Mouse (Mus musculus) bone marrow, adult 2 months (tissue): ENCODE measurements around the gene Zdhhc24. TPM values are rescaled to one million over a fixed set of nuclear protein-coding genes. Genes with fewer than 3 reads are reported as not detected.
"Not testable (repeated sequence)": the region's sequence is repeated elsewhere in the genome, so short reads cannot be mapped to it uniquely, and the experiment has no call there.

Source experiments
- H3K27ac ChIP-seq: fragments of 200-500 bp; 2 replicates; pipeline ENCODE4 v1.5.1; 2012; ENCODE audit warnings: low read depth, mild to moderate bottlenecking, control low read depth, inconsistent platforms, low read length; ENCODE audit not compliant: control insufficient read depth, poor library complexity, insufficient read depth
- H3K4me1 ChIP-seq: fragments of 200-500 bp; 2 replicates; pipeline ENCODE4 v1.6.1; 2011; ENCODE audit warnings: low read length; ENCODE audit not compliant: control insufficient read depth, insufficient read depth
- H3K4me3 ChIP-seq: fragments of 200-500 bp; replicated peaks from 2 replicates; pipeline ENCODE3; 2011; ENCODE audit warnings: mild to moderate bottlenecking, low read depth, low read length, control low read depth; ENCODE audit not compliant: control insufficient read depth
- CTCF ChIP-seq: fragments of 200-500 bp; IDR thresholded peaks from 2 replicates; pipeline ENCODE4 v1.5.1; 2011; ENCODE audit warnings: low read length, control low read depth; ENCODE audit not compliant: control insufficient read depth, insufficient read depth
- POLR2A ChIP-seq: fragments of 200-500 bp; IDR thresholded peaks from 2 replicates; pipeline ENCODE4 v1.6.1; 2011; ENCODE audit warnings: low read depth, mild to moderate bottlenecking, control low read depth, low read length, borderline replicate concordance; ENCODE audit not compliant: control insufficient read depth
- WGBS: fragments of 180-500 bp; shearing (Covaris S2); methylation state at CpG from one replicate; pipeline ENCODE4 v1.1.7; 2018; 5-methylcytosine and 5-hydroxymethylcytosine counted together
- polyA plus RNA-seq: library from polyadenylated mRNA; stranded (reverse); fragments of >200 nt; gene quantifications from 2 replicates; pipeline ENCODE4 v1.2.4, GENCODE M21; 2011; ENCODE audit warnings: low replicate concordance; ENCODE audit not compliant: missing spikeins, insufficient read depth, insufficient read length

Gene Zdhhc24
- polyA plus RNA-seq, 1 experiment, result 11.0 TPM

DNA sequence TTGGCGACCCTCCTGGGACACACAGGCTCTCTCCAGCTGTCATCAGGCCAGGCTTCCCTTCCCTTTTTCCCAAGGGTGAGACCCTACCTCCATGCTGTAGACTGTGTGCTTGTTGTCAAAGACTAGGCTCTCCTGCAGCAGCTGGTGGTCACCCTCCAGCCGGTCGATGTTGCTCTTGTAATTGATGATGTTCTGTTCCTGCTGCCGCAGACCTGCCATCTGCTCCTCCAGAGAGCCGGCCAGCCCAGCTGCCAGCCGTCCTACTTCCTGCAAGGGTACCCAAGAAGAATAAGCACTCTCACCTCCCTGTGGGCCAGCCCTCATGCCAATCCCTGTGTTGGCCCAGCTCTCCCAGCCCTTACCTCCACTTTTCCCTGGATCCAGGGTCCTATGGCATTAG is 15.4 kb upstream of the Zdhhc24 start:
- H3K4me1 ChIP-seq, result no peaks in the 10 kb centered on the region; the same call in 1 of the 2 replicates
- TF ChIP-seq CTCF (no peak), POLR2A (no peak)
- no peak overlapping the region for H3K4me3 ChIP-seq
- 63% methylated on average over 6 of the region's 6 CpGs for WGBS
- H3K27ac ChIP-seq, result no peak overlapping the region

DNA sequence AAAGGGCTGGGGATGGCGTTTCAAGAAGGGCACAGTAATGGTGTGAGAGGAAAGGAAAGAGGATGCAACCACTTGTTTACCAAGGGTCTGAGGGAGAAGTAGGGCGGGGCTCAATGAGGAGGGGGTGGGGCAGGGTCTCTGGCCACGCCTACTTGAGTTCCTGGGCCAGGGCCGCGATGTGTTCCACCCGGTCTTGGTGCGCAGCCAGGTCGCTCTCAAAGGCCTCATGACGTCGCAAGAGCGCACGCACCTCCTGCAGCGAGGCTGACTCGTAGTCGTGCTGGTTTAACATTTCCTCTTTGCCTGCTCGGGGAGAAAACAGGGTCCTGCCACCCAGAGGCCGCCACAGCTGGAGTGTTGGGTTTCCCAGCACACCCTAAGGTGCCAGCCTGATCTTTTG is 13.3 kb upstream of the Zdhhc24 start:
- H3K4me3 ChIP-seq, result no peak overlapping the region
- no peaks in the 10 kb centered on the region for H3K4me1 ChIP-seq
- TF ChIP-seq CTCF (no peak), POLR2A (no peak)
- 2% methylated on average over 17 of the region's 17 CpGs for WGBS
- H3K27ac ChIP-seq, result no peak overlapping the region

DNA sequence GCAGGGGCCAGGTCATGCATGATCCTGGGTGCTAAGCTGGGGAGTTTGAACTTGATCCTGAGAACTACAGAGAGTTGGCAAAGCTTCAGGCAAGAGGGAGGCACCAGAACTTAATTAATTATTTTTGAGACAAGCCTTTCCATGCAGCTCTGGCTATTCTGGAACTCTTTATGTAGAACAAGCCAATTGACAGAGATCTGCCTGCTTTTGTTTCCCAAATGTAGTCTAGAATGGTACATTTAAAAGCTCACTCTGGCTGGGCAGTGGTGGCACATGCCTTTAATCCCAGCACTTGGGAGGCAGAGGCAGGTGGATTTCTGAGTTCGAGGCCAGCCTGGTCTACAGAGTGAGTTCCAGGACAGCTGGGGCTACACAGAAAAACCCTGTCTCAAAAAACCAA is 3.9 kb upstream of the Zdhhc24 start:
- not testable (repeated sequence) for H3K4me3 ChIP-seq, H3K27ac ChIP-seq, H3K4me1 ChIP-seq
- 77% methylated on average over 1 of the region's 1 CpGs for WGBS

DNA sequence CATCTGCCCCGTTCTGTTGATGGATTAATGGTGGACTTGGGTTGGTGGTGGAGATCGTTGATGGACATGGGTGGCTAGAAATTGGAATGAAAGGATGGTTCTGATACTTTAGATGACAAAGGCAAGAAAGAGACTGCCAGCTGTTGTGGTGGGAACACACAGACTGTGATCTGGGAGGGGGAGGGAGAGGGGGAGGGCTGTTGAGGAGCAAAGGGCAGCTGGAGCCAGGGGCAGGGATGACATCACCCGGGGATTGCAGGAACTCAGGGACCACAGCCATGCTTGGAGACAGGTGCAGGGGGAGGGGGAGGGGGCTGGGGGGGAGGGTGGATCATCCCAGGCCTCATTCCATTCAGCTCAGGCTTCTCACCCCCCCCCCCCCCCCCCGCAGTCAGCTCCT is 2.2 kb upstream of the Zdhhc24 start:
- TF ChIP-seq CTCF (no peak), POLR2A (no peak)
- Histone ChIP-seq H3K27ac (no peak overlapping the region), H3K4me1 (peaks cover 1% of the 10 kb centered on the region; the same call in 1 of the 2 replicates), H3K4me3 (no peak overlapping the region)
- 54% methylated on average over 4 of the region's 4 CpGs for WGBS

DNA sequence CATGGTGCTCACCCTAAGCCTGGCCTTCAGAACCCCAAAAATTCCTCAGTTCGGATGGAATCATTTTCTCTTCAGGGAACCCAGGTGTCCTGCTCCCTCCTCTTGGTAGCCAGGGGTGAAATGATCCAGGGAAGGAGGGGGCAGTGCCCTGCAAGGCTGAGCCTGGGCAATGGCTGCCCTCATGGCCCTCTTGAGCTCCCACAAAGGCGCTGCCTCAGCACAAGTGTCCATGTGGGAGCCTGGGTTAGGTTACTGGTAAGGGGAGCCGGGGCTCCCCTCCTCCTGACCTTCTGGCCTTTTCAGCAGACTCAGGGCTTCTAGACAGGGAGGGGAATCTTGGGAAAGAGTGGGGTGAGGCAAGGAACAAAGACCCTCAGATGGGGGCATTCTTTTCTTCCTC is 1.7 kb upstream of the Zdhhc24 start:
- 79% methylated on average over 3 of the region's 3 CpGs for WGBS
- peaks cover 1% of the 10 kb centered on the region; the same call in 1 of the 2 replicates for H3K4me1 ChIP-seq
- H3K4me3 ChIP-seq, result no peak overlapping the region
- no peak overlapping the region for H3K27ac ChIP-seq
- TF ChIP-seq POLR2A (no peak), CTCF (no peak)

DNA sequence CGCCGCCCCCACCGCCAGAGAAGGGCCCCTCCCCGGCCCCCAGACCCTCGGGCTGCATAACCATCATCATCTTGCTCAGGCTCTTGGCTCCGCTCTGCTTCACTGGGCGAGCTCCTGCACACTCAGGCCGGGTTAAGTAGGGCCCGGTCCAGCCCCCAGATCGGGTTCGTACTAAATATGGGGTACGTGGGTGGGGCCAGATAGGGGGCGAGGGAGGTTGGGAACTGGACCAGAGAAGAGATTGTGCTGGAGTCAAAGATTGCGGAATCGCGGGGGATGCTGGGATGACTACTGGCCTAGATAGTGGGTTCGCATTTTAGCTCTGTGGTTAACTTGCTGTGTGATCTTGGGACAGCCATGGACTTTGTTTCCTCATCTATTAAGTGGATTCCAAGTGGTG is 683 bp upstream of the Zdhhc24 start, which contains the start of gene Actn3:
TSS of gene Actn3 (minus strand) at position 125 of the 400 bp plus-strand sequence.
- no peak for TF ChIP-seq CTCF
- WGBS, result 10% methylated on average over 17 of the region's 17 CpGs
- Histone ChIP-seq H3K4me3 (peak within 1 kb of the TSS; percentile 96), H3K4me1 (peaks cover 1% of the 10 kb centered on the region; the same call in 1 of the 2 replicates), H3K27ac (peak within 1 kb of the TSS; percentile 62)

DNA sequence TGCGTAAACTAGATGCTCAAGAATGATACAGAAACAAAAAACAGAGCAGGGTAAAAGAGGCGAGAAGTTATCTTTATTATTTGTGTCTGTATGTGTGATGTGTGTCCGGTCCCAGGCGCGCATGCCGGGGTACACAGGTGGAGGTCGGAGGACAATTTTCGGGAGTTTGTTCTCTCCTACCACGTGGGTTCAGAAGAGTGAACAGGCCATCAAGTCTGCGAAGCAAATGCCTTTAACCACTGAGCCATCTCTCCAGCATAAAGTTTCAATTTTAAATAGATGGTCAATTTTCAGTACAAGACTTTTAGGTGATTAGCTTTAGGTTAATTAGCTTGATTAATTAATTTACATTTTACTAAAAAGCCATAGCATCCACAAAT is 846 bp downstream of the Zdhhc24 start:
- H3K27ac ChIP-seq, result no peak overlapping the region
- peak overlapping the region; percentile 96 for H3K4me3 ChIP-seq

DNA sequence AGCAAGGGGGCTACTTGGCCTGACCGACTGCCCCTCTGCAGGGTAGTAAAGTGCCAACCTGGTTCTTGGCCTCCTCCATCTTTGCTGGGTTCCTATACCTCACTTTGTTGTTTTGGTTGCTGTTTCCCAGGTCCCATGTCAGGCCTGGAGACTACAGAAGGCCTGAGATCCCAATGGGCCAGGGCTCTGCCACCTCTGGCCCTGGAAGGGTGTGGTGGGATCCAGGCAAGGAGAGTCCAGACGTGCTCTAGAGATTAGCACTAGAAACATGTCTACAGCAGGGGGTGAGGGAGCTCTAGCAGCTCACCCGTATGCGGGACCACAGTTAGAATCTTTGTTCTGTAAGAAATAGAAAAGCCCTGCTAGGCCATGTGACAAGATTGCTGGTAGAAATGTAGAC is 5.5 kb downstream of the Zdhhc24 start:
- Histone ChIP-seq H3K4me1 (peaks cover 1% of the 10 kb centered on the region; the same call in 1 of the 2 replicates), H3K4me3 (no peak overlapping the region), H3K27ac (no peak overlapping the region)
- TF ChIP-seq CTCF, result no peak
- no peak for TF ChIP-seq POLR2A
- WGBS, result 78% methylated on average over 4 of the region's 4 CpGs

More for the DNA sequence above, 846 bp downstream of the Zdhhc24 start:
- TF ChIP-seq POLR2A (no peak), CTCF (no peak)
- peaks cover 1% of the 10 kb centered on the region; the same call in 1 of the 2 replicates for H3K4me1 ChIP-seq
- WGBS, result 62% methylated on average over 10 of the region's 10 CpGs

DNA sequence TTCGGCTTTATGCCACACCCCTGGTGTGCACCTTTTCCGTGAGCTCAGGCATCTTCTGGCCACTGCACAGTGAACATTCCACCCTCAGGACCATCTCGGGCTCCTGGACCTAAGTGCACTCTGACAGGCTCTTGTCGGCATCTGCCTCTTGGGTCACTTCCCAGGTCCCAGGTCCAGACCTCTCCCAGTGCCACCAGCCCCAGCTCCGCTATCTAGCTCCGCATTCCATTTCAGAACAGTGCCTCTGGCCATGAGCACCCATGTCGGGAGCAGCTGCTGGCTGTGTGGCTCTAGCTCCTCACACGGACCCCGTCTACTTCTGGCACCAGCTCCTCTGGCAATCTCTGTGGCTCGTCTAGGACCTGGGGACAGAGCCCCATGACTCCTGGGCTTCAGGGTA is 11.3 kb downstream of the Zdhhc24 start:
- 86% methylated on average over 10 of the region's 10 CpGs for WGBS
- TF ChIP-seq CTCF (no peak), POLR2A (no peak)
- H3K4me1 ChIP-seq, result no peaks in the 10 kb centered on the region
- H3K27ac ChIP-seq, result no peak overlapping the region; the same call in 1 of the 2 replicates
- H3K4me3 ChIP-seq, result no peak overlapping the region
